Mouse (Mus musculus) hindbrain, embryonic 14.5 days (tissue): ENCODE data around the gene Slc16a11. TPM values are rescaled to one million over a fixed set of nuclear protein-coding genes. Genes with fewer than 3 reads are reported as not detected.

Source experiments
- ATAC-seq: fragments of 200-750 bp; cut with Nextera tagmentation; 2 replicates; pipeline ENCODE4 v1.8.0; 2017; ENCODE audit warnings: moderate number of reproducible peaks, mild to moderate bottlenecking, moderate TSS enrichment, moderate library complexity; ENCODE audit not compliant: low FRiP score
- DNase-seq: peaks from one replicate; pipeline ENCODE4 v3.0.0-alpha.2; 2015; ENCODE audit warnings: low spot score
- H3K27ac ChIP-seq: fragments of 300-500 bp; sonication (generic); 2 replicates; pipeline ENCODE4 v1.5.1; 2014; ENCODE audit warnings: mild to moderate bottlenecking, moderate library complexity
- H3K27me3 ChIP-seq: fragments of 300-500 bp; sonication (generic); 2 replicates; pipeline ENCODE4 v1.6.1; 2014; ENCODE audit warnings: mild to moderate bottlenecking, low read length, mixed read lengths; ENCODE audit not compliant: control insufficient read depth, insufficient read depth
- H3K36me3 ChIP-seq: fragments of 300-500 bp; sonication (generic); replicated peaks from 2 replicates; pipeline ENCODE4 v1.6.1; 2014; ENCODE audit not compliant: control insufficient read depth, insufficient read depth
- H3K4me1 ChIP-seq: fragments of 300-500 bp; sonication (generic); replicated peaks from 2 replicates; pipeline ENCODE4 v1.6.1; 2014; ENCODE audit warnings: antibody characterized with exemption, low read length, mixed read lengths; ENCODE audit not compliant: control insufficient read depth, insufficient read depth
- H3K4me2 ChIP-seq: fragments of 300-500 bp; sonication (generic); replicated peaks from 2 replicates; pipeline ENCODE4 v1.6.1; 2014; ENCODE audit warnings: mild to moderate bottlenecking, moderate library complexity
- H3K4me3 ChIP-seq: fragments of 300-500 bp; sonication (generic); replicated peaks from 2 replicates; pipeline ENCODE4 v1.5.1; 2014; ENCODE audit warnings: mild to moderate bottlenecking, low read length
- H3K9ac ChIP-seq: fragments of 300-500 bp; sonication (generic); 2 replicates; pipeline ENCODE4 v1.6.1; 2014
- H3K9me3 ChIP-seq: fragments of 300-500 bp; sonication (generic); 2 replicates; pipeline ENCODE4 v1.6.1; 2016; ENCODE audit warnings: low read length; ENCODE audit not compliant: control insufficient read depth
- WGBS: fragments of 180-500 bp; shearing (Covaris S2); extraction: QIAGEN DNeasy Blood & Tissue Kit; methylation state at CpG from one replicate; pipeline ENCODE4 v1.1.7; 2014; 5-methylcytosine and 5-hydroxymethylcytosine counted together
- polyA plus RNA-seq: library from polyadenylated mRNA; unstranded; fragments of >200 nt; fragmentation: Nextera tagmentation; extraction: Ambion mirVana; gene quantifications from 2 replicates; pipeline ENCODE4 v1.2.1, GENCODE M21; 2014

Gene Slc16a11
- polyA plus RNA-seq, 1 experiment from 2014 or later: 3.5 TPM

GRCm38 (mm10) chr11:70227661-70228245 is 15.2 kb downstream of the Slc16a11 start:
- peaks cover 73% of the 10 kb centered on the region for H3K27me3 ChIP-seq
- H3K9ac ChIP-seq: no peak overlapping the region
- H3K36me3 ChIP-seq: no peaks in the 10 kb centered on the region
- peak overlapping the region; percentile 49 for H3K4me2 ChIP-seq
- H3K4me1 ChIP-seq: peaks cover 24% of the 10 kb centered on the region; the same call in 1 of the 2 replicates
- no peak overlapping the region for H3K27ac ChIP-seq
- H3K9me3 ChIP-seq: no peaks in the 10 kb centered on the region
- no peak overlapping the region; the same call in 1 of the 2 replicates for H3K4me3 ChIP-seq
- ATAC-seq (no peak), DNase-seq (no peak)
- WGBS: 86% methylated on average over 4 of the region's 4 CpGs

- WGBS: 1% methylated on average over 19 of the region's 19 CpGs
- ATAC-seq: peak; percentile 38; the same call in 1 of the 2 replicates
- peaks cover 73% of the 10 kb centered on the region for H3K27me3 ChIP-seq
- peak overlapping the region; percentile 12; the same call in 1 of the 2 replicates for H3K9ac ChIP-seq
- H3K4me3 ChIP-seq: peak overlapping the region; percentile 24
- DNase-seq: peak; percentile 81
- peaks cover 28% of the 10 kb centered on the region; the same call in 1 of the 2 replicates for H3K4me1 ChIP-seq
- peak overlapping the region; percentile 49 for H3K4me2 ChIP-seq
- no peaks in the 10 kb centered on the region for H3K9me3 ChIP-seq
- no peak overlapping the region for H3K27ac ChIP-seq
- no peaks in the 10 kb centered on the region for H3K36me3 ChIP-seq
Measured at GRCm38 (mm10) chr11:70228828-70229227, 16.3 kb downstream of the Slc16a11 start.

GRCm38 (mm10) chr11:70229260-70230010 is 16.9 kb downstream of the Slc16a11 start, which contains the start of gene Bcl6b:
Gene Bcl6b (minus strand): TSS chr11:70229798.
- Histone ChIP-seq H3K4me2 (peak within 1 kb of the TSS; percentile 49), H3K27ac (no peak within 1 kb of the TSS), H3K36me3 (peaks cover 4% of the 10 kb centered on the region; the same call in 1 of the 2 replicates), H3K4me1 (peaks cover 28% of the 10 kb centered on the region; the same call in 1 of the 2 replicates), H3K9me3 (no peaks in the 10 kb centered on the region), H3K9ac (peak within 1 kb of the TSS; percentile 12; the same call in 1 of the 2 replicates), H3K4me3 (peak within 1 kb of the TSS; percentile 24), H3K27me3 (peaks cover 68% of the 10 kb centered on the region)
- DNase-seq (no peak), ATAC-seq (no peak)
- WGBS: 4% methylated on average over 39 of the region's 39 CpGs

- Histone ChIP-seq H3K27me3 (peaks cover 59% of the 10 kb centered on the region), H3K27ac (no peak overlapping the region)
- peak; percentile 34 for ATAC-seq
Measured at GRCm38 (mm10) chr11:70230239-70230727, 17.7 kb downstream of the Slc16a11 start.

GRCm38 (mm10) chr11:70232546-70232945 is 20.0 kb downstream of the Slc16a11 start:
- 8% methylated on average over 9 of the region's 10 CpGs for WGBS
- Histone ChIP-seq H3K27me3 (peaks cover 37% of the 10 kb centered on the region), H3K9me3 (no peaks in the 10 kb centered on the region), H3K4me3 (peak overlapping the region; percentile 22; the same call in 1 of the 2 replicates), H3K27ac (no peak overlapping the region), H3K9ac (peak overlapping the region; percentile 48), H3K4me1 (peaks cover 26% of the 10 kb centered on the region), H3K36me3 (peaks cover 19% of the 10 kb centered on the region), H3K4me2 (peak overlapping the region; percentile 50)
- no peak for ATAC-seq
- no peak for DNase-seq

More at GRCm38 (mm10) chr11:70230239-70230727, 17.7 kb downstream of the Slc16a11 start:
- no peaks in the 10 kb centered on the region for H3K9me3 ChIP-seq
- H3K4me3 ChIP-seq: 0 out of 2 replicates have a peak overlapping the region, but pooled peaks have one; percentile 4
- peaks cover 12% of the 10 kb centered on the region for H3K36me3 ChIP-seq
- H3K4me2 ChIP-seq: peak overlapping the region; percentile 49
- 1% methylated on average over 32 of the region's 32 CpGs for WGBS
- DNase-seq: peak; percentile 84
- peaks cover 28% of the 10 kb centered on the region; the same call in 1 of the 2 replicates for H3K4me1 ChIP-seq
- no peak overlapping the region for H3K9ac ChIP-seq

- Histone ChIP-seq H3K9ac (peak overlapping the region; percentile 48), H3K4me3 (peak overlapping the region; percentile 22; the same call in 1 of the 2 replicates), H3K9me3 (no peaks in the 10 kb centered on the region), H3K4me2 (peak overlapping the region; percentile 50), H3K27ac (no peak overlapping the region), H3K27me3 (peaks cover 32% of the 10 kb centered on the region), H3K4me1 (peaks cover 27% of the 10 kb centered on the region), H3K36me3 (peaks cover 19% of the 10 kb centered on the region)
- no peak for ATAC-seq
- 36% methylated on average over 8 of the region's 8 CpGs for WGBS
- DNase-seq: no peak
Measured at GRCm38 (mm10) chr11:70233016-70233415, 20.5 kb downstream of the Slc16a11 start.

- H3K27ac ChIP-seq: no peak overlapping the region
- no peak for ATAC-seq
- H3K4me3 ChIP-seq: no peak overlapping the region
- no peaks in the 10 kb centered on the region for H3K9me3 ChIP-seq
- H3K9ac ChIP-seq: no peak overlapping the region
- 64% methylated on average over 5 of the region's 5 CpGs for WGBS
- peaks cover 19% of the 10 kb centered on the region for H3K36me3 ChIP-seq
- H3K4me1 ChIP-seq: peaks cover 34% of the 10 kb centered on the region
- H3K4me2 ChIP-seq: no peak overlapping the region
- no peak for DNase-seq
- H3K27me3 ChIP-seq: peaks cover 22% of the 10 kb centered on the region
Measured at GRCm38 (mm10) chr11:70234037-70234436, 21.5 kb downstream of the Slc16a11 start.

- Histone ChIP-seq H3K9ac (no peak overlapping the region), H3K9me3 (no peaks in the 10 kb centered on the region), H3K36me3 (peaks cover 19% of the 10 kb centered on the region), H3K4me1 (peaks cover 33% of the 10 kb centered on the region), H3K27ac (no peak overlapping the region), H3K4me3 (no peak overlapping the region), H3K27me3 (peaks cover 17% of the 10 kb centered on the region), H3K4me2 (no peak overlapping the region)
- no peak for ATAC-seq
- DNase-seq: no peak
- WGBS: 89% methylated on average over 8 of the region's 8 CpGs
Measured at GRCm38 (mm10) chr11:70234497-70234896, 21.9 kb downstream of the Slc16a11 start.
